Mouse (Mus musculus) midbrain, embryonic 15.5 days (tissue): Measurements from ENCODE around the gene Tmem150a. TPM values are rescaled to one million over a fixed set of nuclear protein-coding genes. Genes with fewer than 3 reads are reported as not detected.

ENCODE experiments used
- ATAC-seq: fragments of 200-750 bp; cut with Nextera tagmentation; replicated peaks from 2 replicates; pipeline ENCODE4 v1.8.0; 2017; ENCODE audit warnings: moderate TSS enrichment
- H3K27ac ChIP-seq: fragments of 300-500 bp; sonication (generic); 2 replicates; pipeline ENCODE4 v1.5.1; 2015; ENCODE audit warnings: mild to moderate bottlenecking, inconsistent platforms
- H3K27me3 ChIP-seq: fragments of 300-500 bp; sonication (generic); replicated peaks from 2 replicates; pipeline ENCODE4 v1.6.1; 2015; ENCODE audit warnings: inconsistent platforms
- H3K36me3 ChIP-seq: fragments of 300-500 bp; sonication (generic); replicated peaks from 2 replicates; pipeline ENCODE4 v1.6.1; 2015; ENCODE audit warnings: inconsistent platforms
- H3K4me1 ChIP-seq: fragments of 300-500 bp; sonication (generic); 2 replicates; pipeline ENCODE4 v1.6.1; 2015; ENCODE audit warnings: inconsistent platforms
- H3K4me2 ChIP-seq: fragments of 300-500 bp; sonication (generic); 2 replicates; pipeline ENCODE4 v1.6.1; 2015; ENCODE audit warnings: inconsistent platforms, mild to moderate bottlenecking, moderate library complexity
- H3K4me3 ChIP-seq: fragments of 300-500 bp; sonication (generic); 2 replicates; pipeline ENCODE4 v1.5.1; 2015; ENCODE audit warnings: mild to moderate bottlenecking, inconsistent platforms
- H3K9ac ChIP-seq: fragments of 300-500 bp; sonication (generic); 2 replicates; pipeline ENCODE4 v1.6.1; 2015; ENCODE audit warnings: mild to moderate bottlenecking, inconsistent platforms
- H3K9me3 ChIP-seq: fragments of 300-500 bp; sonication (generic); 2 replicates; pipeline ENCODE4 v1.6.1; 2016; ENCODE audit warnings: inconsistent platforms
- WGBS: fragments of 180-500 bp; shearing (Covaris S2); methylation state at CpG from one replicate; pipeline ENCODE4 v1.1.7; 2015; ENCODE audit warnings: mixed read lengths; 5-methylcytosine and 5-hydroxymethylcytosine counted together
- polyA plus RNA-seq: library from polyadenylated mRNA; unstranded; fragments of >200 nt; fragmentation: Nextera tagmentation; extraction: Ambion mirVana; gene quantifications from 2 replicates; pipeline ENCODE4 v1.2.1, GENCODE M21; 2015

Gene Tmem150a
- polyA plus RNA-seq, 1 experiment from 2014 or later: 18.5 TPM

DNA sequence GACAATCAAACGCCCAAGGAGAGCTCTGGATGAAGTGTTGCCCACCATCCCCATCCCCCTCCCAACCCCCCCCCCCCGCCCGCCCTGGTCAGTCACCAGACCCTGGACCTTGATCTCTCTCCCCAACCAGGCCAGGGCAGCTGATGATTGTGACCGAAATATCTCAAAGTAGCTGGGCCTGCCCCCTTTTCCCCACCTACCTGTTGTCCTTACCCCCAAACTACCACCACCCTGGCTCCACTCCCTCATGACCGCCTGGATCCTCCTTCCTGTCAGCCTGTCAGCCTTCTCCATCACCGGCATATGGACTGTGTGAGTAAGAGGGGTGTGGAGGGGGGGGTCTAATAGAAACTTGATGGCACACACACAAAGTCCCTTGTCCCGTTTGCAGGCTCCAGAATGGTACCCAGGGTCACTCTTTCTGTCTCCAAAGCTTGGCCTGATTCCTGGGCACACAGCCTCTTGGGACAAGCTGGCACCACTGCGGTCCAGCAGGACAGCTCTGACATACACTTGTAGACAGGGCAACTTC, 820 bp downstream of the Tmem150a start:
- Histone ChIP-seq H3K9me3 (no peaks in the 10 kb centered on the region), H3K9ac (peak overlapping the region; percentile 76), H3K27me3 (no peaks in the 10 kb centered on the region), H3K4me3 (peak overlapping the region; percentile 58), H3K36me3 (0 out of 2 replicates have a peak, but pooled peaks cover 4% of the 10 kb centered on the region), H3K4me2 (peak overlapping the region; percentile 84), H3K27ac (peak overlapping the region; percentile 67), H3K4me1 (peaks cover 32% of the 10 kb centered on the region)
- 34% methylated on average over 8 of the region's 8 CpGs for WGBS
- ATAC-seq: peak; percentile 26

DNA sequence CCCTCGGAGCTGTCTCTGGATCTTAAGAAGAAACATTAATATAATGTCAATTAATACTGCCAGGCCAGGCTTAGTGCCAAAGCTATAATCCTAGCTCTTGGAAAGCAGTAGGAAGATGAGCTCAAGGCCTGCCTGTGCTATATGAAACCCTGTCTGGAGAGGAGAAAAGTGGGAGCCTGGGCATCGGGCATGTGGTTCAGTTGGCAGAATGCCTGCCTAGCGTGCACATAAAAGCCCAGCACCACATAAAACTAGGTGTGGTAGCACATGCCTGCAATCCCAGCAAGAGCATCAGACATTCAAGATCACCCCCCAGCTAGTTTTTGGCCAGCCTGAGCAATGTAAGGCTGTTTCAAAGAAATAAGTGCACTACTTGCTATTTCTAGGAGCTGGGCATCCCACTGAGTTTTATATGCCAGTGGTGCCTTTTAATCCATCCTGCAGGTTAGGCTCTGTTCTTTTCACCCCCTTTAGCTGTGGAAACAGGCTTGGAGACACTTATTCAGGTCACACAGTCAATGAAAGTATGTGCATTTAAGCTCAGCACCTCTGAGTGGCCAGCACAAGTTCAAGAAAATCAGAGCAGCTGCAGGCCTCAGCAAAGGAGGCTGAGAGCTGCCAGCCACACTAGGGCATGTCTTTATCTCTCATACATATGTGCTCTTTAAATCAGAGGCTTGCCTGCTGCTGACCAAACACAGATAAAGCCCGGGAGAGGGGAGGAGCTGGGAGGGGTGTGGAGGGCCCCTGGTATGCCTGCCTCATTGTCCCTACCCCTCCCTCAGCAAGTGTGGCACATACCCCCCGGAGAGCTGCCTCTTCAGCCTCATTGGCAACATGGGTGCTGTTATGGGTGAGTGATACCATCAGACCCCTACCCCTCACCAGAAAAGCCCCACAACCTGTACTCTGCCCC, 2.2 kb downstream of the Tmem150a start:
- Histone ChIP-seq H3K9ac (no peak overlapping the region), H3K36me3 (0 out of 2 replicates have a peak, but pooled peaks cover 4% of the 10 kb centered on the region), H3K9me3 (no peaks in the 10 kb centered on the region), H3K4me3 (no peak overlapping the region), H3K27ac (no peak overlapping the region), H3K27me3 (no peaks in the 10 kb centered on the region), H3K4me2 (no peak overlapping the region), H3K4me1 (peaks cover 40% of the 10 kb centered on the region)
- WGBS: 80% methylated on average over 5 of the region's 5 CpGs
- no peak for ATAC-seq

DNA sequence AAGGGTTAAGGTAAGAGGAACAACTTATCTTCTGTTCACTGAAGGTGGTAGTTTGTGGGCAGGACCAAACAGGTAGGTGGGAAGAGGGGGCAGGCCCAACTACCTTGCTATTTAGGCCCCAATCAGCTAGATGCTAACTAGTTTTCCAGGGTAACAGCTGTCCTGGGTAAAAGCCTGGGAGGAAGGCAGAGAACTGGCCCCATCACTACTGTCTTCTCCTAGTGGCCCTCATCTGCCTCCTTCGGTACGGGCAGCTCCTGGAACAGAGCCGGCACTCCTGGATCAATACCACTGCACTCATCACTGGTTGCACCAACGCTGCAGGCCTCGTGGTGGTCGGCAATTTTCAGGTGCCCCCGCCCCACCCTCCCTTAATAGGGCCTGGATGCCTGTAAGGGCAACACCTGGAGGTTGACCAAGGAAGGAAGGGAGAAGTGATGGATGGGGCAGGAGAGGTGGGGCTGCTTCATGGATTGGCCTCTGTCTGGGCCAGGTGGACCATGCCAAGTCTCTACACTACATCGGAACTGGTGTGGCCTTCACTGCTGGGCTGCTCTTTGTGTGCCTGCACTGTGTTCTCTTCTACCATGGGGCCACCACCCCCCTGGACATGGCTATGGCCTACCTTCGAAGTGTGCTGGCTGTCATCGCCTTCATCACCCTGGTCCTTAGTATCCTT, 3.0 kb downstream of the Tmem150a start:
- no peak overlapping the region for H3K4me3 ChIP-seq
- no peak for ATAC-seq
- H3K36me3 ChIP-seq: 0 out of 2 replicates have a peak, but pooled peaks cover 4% of the 10 kb centered on the region
- peaks cover 43% of the 10 kb centered on the region for H3K4me1 ChIP-seq
- H3K27ac ChIP-seq: no peak overlapping the region
- no peaks in the 10 kb centered on the region for H3K9me3 ChIP-seq
- H3K9ac ChIP-seq: no peak overlapping the region
- WGBS: 92% methylated on average over 10 of the region's 10 CpGs
- H3K4me2 ChIP-seq: no peak overlapping the region
- H3K27me3 ChIP-seq: no peaks in the 10 kb centered on the region

DNA sequence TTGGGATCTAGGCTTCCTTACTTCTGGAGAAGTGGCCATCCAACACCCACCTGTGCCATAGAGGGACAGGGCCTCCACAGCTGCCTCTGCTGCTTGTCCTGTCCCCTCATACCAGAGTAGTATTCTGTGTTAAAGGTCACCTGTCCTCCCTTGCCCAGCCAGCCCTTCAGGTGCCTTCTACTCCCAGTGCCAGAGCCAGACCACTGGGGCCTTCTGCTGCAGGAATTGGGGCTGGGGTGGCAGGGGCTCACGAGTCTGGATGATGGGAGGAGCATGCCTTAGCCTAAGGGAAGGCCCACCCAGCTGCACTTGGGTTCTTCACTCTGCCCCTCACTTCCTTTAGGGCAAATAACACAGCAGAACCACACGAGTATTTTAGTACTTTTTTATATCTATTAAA, 4.1 kb downstream of the Tmem150a start:
- H3K4me1 ChIP-seq: peaks cover 39% of the 10 kb centered on the region
- no peak overlapping the region for H3K4me3 ChIP-seq

DNA sequence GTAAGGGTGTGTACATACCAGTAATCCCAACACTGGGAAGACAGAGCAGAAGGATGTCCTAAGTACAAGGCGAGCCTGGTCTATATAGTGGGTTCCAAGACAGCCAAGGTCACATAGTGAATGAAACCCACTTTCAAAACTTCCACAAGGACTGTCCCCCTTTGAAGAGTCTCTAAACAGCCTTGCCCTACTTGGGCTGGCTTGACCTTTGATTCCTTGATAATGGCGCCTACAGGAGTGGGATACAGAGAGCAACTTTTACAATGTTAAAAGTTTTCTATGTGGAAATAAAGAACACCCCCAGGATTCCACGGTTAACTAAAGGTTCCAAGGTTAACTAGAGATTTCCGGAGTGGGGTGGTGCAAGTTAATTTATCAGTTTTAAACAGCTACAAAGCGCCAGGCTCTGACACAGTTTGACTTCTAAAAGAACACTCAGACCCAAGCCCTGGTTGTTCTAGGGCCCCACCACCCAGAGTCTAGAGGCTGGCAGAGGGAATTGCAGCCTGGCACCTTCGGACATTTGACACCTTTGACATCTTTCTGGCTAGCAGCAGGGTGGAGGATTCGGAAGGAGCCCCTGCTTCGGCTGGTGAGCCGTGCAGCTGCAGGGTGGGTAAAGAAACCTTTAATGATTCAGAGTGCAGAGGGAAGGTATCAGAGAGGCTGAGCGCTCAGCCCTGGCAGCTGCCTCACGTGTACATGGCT, 4.8 kb downstream of the Tmem150a start:
- Histone ChIP-seq H3K36me3 (0 out of 2 replicates have a peak, but pooled peaks cover 4% of the 10 kb centered on the region), H3K4me1 (peaks cover 33% of the 10 kb centered on the region), H3K9me3 (no peaks in the 10 kb centered on the region), H3K27me3 (no peaks in the 10 kb centered on the region), H3K4me3 (no peak overlapping the region), H3K4me2 (no peak overlapping the region), H3K9ac (no peak overlapping the region), H3K27ac (no peak overlapping the region)
- 83% methylated on average over 11 of the region's 11 CpGs for WGBS
- ATAC-seq: no peak

More for the DNA sequence above, 4.1 kb downstream of the Tmem150a start:
- no peaks in the 10 kb centered on the region for H3K27me3 ChIP-seq
- H3K9me3 ChIP-seq: no peaks in the 10 kb centered on the region
- H3K9ac ChIP-seq: no peak overlapping the region
- WGBS: 90% methylated on average over 2 of the region's 2 CpGs
- 0 out of 2 replicates have a peak, but pooled peaks cover 4% of the 10 kb centered on the region for H3K36me3 ChIP-seq
- no peak for ATAC-seq
- H3K27ac ChIP-seq: no peak overlapping the region
- H3K4me2 ChIP-seq: no peak overlapping the region

DNA sequence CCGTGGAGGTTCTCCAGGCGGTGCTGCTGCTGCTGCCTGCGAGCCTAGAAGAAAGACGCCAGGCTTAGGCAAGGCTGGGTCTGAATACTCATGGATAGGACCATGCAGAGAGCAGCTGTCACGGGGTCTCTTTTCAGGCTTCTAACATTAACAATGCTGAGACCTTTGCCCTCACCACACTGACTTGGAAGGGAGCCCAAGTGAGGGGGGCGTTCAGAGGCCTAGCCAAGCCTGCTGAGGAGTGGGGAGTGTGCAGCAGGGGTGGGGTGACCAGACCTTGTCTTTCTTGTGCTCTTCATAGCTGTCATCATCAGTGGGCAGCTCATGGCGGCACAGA, 5.3 kb downstream of the Tmem150a start:
- Histone ChIP-seq H3K4me2 (peak overlapping the region; percentile 65; the same call in 1 of the 2 replicates), H3K27me3 (no peaks in the 10 kb centered on the region), H3K4me1 (peaks cover 33% of the 10 kb centered on the region), H3K36me3 (0 out of 2 replicates have a peak, but pooled peaks cover 4% of the 10 kb centered on the region), H3K4me3 (no peak overlapping the region), H3K27ac (no peak overlapping the region), H3K9me3 (no peaks in the 10 kb centered on the region), H3K9ac (no peak overlapping the region)
- ATAC-seq: no peak
- WGBS: 65% methylated on average over 7 of the region's 7 CpGs

DNA sequence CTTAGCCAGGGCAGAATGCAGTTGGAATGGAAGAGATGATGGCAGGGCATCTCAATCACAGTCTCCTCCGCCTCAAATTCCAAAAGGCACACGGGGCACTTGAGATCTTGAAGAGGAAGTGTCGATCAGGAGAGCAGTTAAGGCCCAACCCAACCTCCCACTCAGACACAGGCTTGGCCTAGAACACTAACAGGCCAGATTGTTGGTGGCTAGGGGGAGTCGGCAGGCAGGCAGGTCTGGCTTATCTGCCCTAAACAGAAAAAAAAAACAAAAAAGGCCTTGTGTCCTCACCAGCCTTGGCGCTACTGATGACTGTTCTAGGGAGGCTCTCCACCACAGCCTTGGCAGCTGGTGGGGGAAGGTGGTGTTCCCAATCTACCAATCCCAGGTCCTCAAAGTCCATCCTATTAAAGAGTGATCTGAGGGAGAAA, 5.9 kb downstream of the Tmem150a start:
- peak overlapping the region; percentile 65 for H3K4me2 ChIP-seq
- 0 out of 2 replicates have a peak, but pooled peaks cover 4% of the 10 kb centered on the region for H3K36me3 ChIP-seq
- no peak overlapping the region for H3K27ac ChIP-seq
- H3K9ac ChIP-seq: peak overlapping the region; percentile 73; the same call in 1 of the 2 replicates
- WGBS: 81% methylated on average over 5 of the region's 5 CpGs
- ATAC-seq: no peak
- H3K27me3 ChIP-seq: no peaks in the 10 kb centered on the region
- H3K4me3 ChIP-seq: peak overlapping the region; percentile 78
- peaks cover 31% of the 10 kb centered on the region for H3K4me1 ChIP-seq
- no peaks in the 10 kb centered on the region for H3K9me3 ChIP-seq

DNA sequence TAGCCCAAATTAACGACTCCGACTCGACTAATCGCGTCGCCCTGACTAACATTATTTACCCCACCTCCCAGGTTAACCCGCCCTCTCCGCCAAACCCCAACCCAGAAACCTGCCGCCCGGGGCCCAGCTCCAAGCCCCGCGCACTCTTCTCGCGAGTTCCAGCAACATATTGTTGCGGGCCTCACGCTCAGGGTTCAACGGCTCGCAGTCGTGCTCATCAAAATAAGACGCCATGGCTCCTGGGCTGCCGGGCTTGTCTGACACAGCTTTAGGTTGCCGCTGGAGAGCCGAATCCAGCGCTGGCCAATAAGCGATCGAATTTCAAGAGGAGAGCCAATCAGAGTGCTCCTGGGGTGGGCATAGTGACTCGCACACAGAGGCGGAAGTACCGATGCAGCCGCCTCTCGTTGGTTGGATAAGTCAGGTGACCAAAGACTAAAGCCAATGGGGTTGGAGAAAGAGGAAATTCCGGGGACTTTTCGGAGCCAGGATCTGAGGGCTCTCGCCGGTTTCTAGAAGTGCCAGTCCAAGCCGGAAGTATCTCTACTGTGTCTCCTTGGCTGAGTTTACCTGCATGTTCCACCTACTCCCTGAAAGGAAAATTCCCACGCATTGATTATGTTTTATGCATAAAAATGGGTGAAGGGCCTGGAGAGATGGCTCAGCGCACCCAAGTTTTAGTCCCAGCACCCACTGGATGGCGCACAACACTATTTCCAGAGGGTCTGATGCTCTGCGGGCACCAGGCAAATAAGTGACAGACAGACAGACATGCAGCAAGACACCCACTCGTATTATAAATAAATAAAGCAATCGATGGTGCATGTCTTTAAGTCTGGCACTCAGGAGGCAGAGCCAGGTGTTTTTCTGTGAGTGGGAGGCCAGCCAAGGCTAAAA, 7.1 kb downstream of the Tmem150a start:
- under 1% methylated on average over 42 of the region's 42 CpGs for WGBS

DNA sequence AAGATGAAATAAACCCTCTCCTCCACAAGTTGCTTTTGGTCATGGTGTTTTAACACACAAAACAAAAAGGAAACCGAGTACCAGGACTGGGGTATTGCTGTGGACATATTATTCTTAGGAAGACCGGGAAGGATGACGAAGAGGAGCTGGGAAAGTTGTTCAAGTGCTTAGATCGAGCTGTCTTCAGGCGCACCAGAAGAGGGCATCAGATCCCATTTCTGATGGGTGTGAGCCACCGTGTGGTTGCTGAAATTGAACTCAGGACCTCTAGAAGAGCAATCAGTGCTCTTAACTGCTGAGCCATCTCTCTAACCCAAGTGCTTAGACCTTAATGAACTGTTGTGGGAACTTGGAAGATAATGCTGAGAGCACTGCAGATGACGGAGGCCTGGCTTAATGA, 8.8 kb downstream of the Tmem150a start:
- Histone ChIP-seq H3K36me3 (0 out of 2 replicates have a peak, but pooled peaks cover 4% of the 10 kb centered on the region), H3K4me3 (no peak overlapping the region), H3K27me3 (no peaks in the 10 kb centered on the region), H3K4me2 (no peak overlapping the region), H3K9ac (no peak overlapping the region), H3K4me1 (peaks cover 18% of the 10 kb centered on the region), H3K27ac (no peak overlapping the region), H3K9me3 (no peaks in the 10 kb centered on the region)
- WGBS: 46% methylated on average over 7 of the region's 7 CpGs
- no peak for ATAC-seq

More for the DNA sequence above, 7.1 kb downstream of the Tmem150a start:
- peak overlapping the region; percentile 65 for H3K4me2 ChIP-seq
- H3K27ac ChIP-seq: peak overlapping the region; percentile 78
- peaks cover 18% of the 10 kb centered on the region for H3K4me1 ChIP-seq
- peak; percentile 99 for ATAC-seq
- H3K36me3 ChIP-seq: 0 out of 2 replicates have a peak, but pooled peaks cover 4% of the 10 kb centered on the region
- peak overlapping the region; percentile 78 for H3K4me3 ChIP-seq
- H3K9me3 ChIP-seq: no peaks in the 10 kb centered on the region
- H3K9ac ChIP-seq: peak overlapping the region; percentile 73
- H3K27me3 ChIP-seq: no peaks in the 10 kb centered on the region

DNA sequence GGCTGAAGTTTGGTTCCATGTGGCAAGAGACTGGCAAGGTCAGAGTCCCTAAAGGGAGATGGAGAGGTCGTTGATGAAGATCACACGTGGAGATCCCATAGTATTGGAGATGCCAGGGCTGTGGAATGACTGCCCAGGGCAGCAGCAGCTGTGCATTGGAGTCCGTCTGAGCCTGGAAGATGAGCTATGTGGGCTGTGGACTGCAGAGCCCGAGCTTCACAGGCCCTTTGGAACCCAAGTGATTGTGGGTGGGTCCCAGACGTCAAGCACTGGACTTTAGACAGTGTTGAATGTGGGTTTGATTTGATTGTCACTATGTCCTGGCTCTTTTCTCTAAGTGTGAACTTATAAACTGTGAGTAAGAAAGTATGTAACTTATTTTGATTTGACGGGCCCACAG, 9.7 kb downstream of the Tmem150a start:
- no peak overlapping the region for H3K4me2 ChIP-seq
- no peaks in the 10 kb centered on the region for H3K36me3 ChIP-seq
- H3K4me1 ChIP-seq: peaks cover 18% of the 10 kb centered on the region
- no peaks in the 10 kb centered on the region for H3K27me3 ChIP-seq
- WGBS: 72% methylated on average over 6 of the region's 6 CpGs
- H3K27ac ChIP-seq: no peak overlapping the region
- H3K9ac ChIP-seq: no peak overlapping the region
- ATAC-seq: no peak
- H3K9me3 ChIP-seq: no peaks in the 10 kb centered on the region
- H3K4me3 ChIP-seq: no peak overlapping the region

DNA sequence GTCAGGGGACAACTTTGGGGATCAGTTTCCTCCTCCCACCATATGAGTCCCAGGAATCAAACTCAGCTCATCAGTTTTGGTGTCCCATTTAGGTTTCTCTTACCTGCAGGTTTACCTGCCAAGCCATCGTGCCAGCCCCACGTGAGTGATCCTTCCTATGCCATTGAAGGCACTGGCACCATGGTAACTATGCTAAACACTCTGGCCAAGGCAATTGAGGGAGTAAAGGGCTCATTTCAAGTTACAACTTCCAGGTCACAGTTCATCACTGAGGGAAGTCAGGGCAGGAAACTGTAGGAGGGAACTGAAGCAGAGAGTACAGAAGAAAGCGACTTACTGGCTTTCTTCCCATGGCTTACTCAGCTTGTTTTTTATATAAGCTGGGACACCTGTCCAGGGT, 11.1 kb downstream of the Tmem150a start:
- Histone ChIP-seq H3K4me2 (no peak overlapping the region), H3K9me3 (no peaks in the 10 kb centered on the region), H3K27ac (no peak overlapping the region), H3K4me1 (peaks cover 9% of the 10 kb centered on the region), H3K9ac (no peak overlapping the region), H3K4me3 (no peak overlapping the region), H3K27me3 (no peaks in the 10 kb centered on the region), H3K36me3 (no peaks in the 10 kb centered on the region)
- WGBS: 67% methylated on average over 3 of the region's 3 CpGs
- ATAC-seq: no peak
